Comparison of ENCODE assay signal across 8 mouse cellular contexts in the genomic region with DNA sequence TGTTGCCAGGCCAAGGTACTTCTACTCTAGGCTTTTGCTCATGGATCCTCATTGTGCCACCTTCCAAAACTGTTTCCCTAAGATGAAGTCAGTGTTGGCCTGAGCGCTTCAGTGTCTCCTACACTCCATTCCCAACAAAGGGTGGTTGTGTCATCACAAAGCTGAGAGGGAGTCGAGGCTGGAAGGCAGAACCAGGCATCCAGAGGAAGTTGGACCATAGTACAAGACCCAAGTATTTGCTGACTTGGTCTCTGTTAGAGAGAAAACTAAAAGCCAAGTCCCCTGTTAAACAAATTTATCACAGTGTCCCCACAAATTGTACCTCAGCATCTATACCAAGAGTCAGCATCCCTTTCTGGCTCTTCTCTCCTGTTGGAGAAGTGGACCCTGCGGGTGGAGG. TPM values are rescaled to one million over a fixed set of nuclear protein-coding genes. Genes with fewer than 3 reads are reported as not detected.
DNase-seq lines count a peak whose midpoint lies in the region; ATAC-seq and TF ChIP-seq lines count a peak whose summit lies in the region.

Gene Gcc1, minus strand, starts transcription at position 101 of the 400 bp plus-strand sequence.

- H3K36me3 ChIP-seq in kidney, embryonic 16.5 days (ENCODE audit: insufficient read depth, low read length): peaks cover 19% of the 10 kb centered on the region
- peaks cover 5% of the 10 kb centered on the region; the same call in 1 of the 2 replicates for H3K36me3 ChIP-seq in ES-Bruce4 (ENCODE audit: control insufficient read depth, insufficient read depth, low read length, poor library complexity, severe bottlenecking)

- no peak for TF ChIP-seq EP300 in ES-Bruce4 (IDR thresholded peaks at IDR 0.05; ENCODE audit: insufficient read depth, low read depth, low read length)

- no peak for TF ChIP-seq CTCF in ES-Bruce4 (IDR thresholded peaks at IDR 0.05; ENCODE audit: low read depth, low read length)

- H3K4me3 ChIP-seq in kidney, embryonic 16.5 days (ENCODE audit: low read length): no peak within 1 kb of the TSS
- H3K4me3 ChIP-seq in ES-Bruce4 (ENCODE audit: low read depth, low read length): no peak within 1 kb of the TSS

- no peak for TF ChIP-seq POLR2A in ES-Bruce4 (IDR thresholded peaks at IDR 0.05; ENCODE audit: insufficient read depth, low read length)

- intact Hi-C loops in left cerebral cortex, postnatal 10 days (cut with DNase I): no loop called here

- no peak within 1 kb of the TSS for H3K9ac ChIP-seq in kidney, embryonic 16.5 days (replicated peaks; ENCODE audit: low read length)
- H3K9ac ChIP-seq in ES-Bruce4 (ENCODE audit: low read depth, poor library complexity, severe bottlenecking): no peak within 1 kb of the TSS

- no peaks in the 10 kb centered on the region for H3K9me3 ChIP-seq in kidney, embryonic 16.5 days (ENCODE audit: low read length)
- no peaks in the 10 kb centered on the region for H3K9me3 ChIP-seq in ES-Bruce4 (replicated peaks; ENCODE audit: control insufficient read depth, insufficient read depth, low read length, poor library complexity, severe bottlenecking)

- 90% methylated on average over 3 of the region's 3 CpGs for WGBS in kidney, embryonic 16.5 days

- ATAC-seq in kidney, embryonic 16.5 days (ENCODE audit: low FRiP score, low TSS enrichment): no peak

- H3K27me3 ChIP-seq in kidney, embryonic 16.5 days (ENCODE audit: insufficient read depth, low read length): no peaks in the 10 kb centered on the region
- no peaks in the 10 kb centered on the region for H3K27me3 ChIP-seq in ES-Bruce4 (ENCODE audit: control insufficient read depth, insufficient read depth, low read length, poor library complexity, severe bottlenecking)

- H3K4me2 ChIP-seq in kidney, embryonic 16.5 days (replicated peaks; ENCODE audit: low read depth, low read length): no peak within 1 kb of the TSS

- DNase-seq in kidney, adult 8-10 months: no peak
- no peak for DNase-seq in adrenal gland, postnatal 4 days (ENCODE audit: low spot score in 2 of 2)
- DNase-seq in left cerebral cortex, postnatal 10 days (ENCODE audit: extremely low spot score in 1 of 2, low spot score in 2 of 2): no peak
- DNase-seq in embryo, embryonic 10.5 days (ENCODE audit: low spot score): no peak
- no peak for DNase-seq in adipocyte (ENCODE audit: low spot score)
- no peak for DNase-seq in thymus, adult 18-20 months

- H3K4me1 ChIP-seq in kidney, embryonic 16.5 days (ENCODE audit: insufficient read depth, low read length): peaks cover 9% of the 10 kb centered on the region
- H3K4me1 ChIP-seq in ES-Bruce4 (ENCODE audit: control insufficient read depth, insufficient read depth, low read length): no peaks in the 10 kb centered on the region

- H3K27ac ChIP-seq in kidney, embryonic 16.5 days (ENCODE audit: low read length): no peak within 1 kb of the TSS
- no peak within 1 kb of the TSS for H3K27ac ChIP-seq in ES-Bruce4 (ENCODE audit: insufficient read depth, low read length)

RNA-seq across cellular contexts. Expression of gene Gcc1, which starts in this region (rescaled TPM):
- polyA plus RNA-seq in kidney, embryonic 16.5 days (2015; fragmentation: Nextera tagmentation; extraction: Ambion mirVana): 11.5 and 12.6 TPM in 2 replicates
- polyA plus RNA-seq in ES-Bruce4 (2011; ENCODE audit: insufficient read depth, insufficient read length, low read depth, missing spikeins): 9.2 and 10.2 TPM in 2 replicates
- 10 to 100 TPM; 17.3 to 20.6 TPM for total RNA-seq in adrenal gland, postnatal 4 days (2021)
- 10 to 100 TPM; 14.6 TPM for total RNA-seq in left cerebral cortex, postnatal 10 days (2021)
